Mouse (Mus musculus): ENCODE measurements around the gene Kif6. TPM values are rescaled to one million over a fixed set of nuclear protein-coding genes. Genes with fewer than 3 reads are reported as not detected.

Kif6 gene
- polyA plus RNA-seq (2015; fragmentation: Nextera tagmentation; extraction: Ambion mirVana): 3.0 and 3.3 TPM in 2 replicates

- WGBS: 2% methylated on average over 27 of the region's 27 CpGs
- peak within 1 kb of the TSS; percentile 72 for H3K27ac ChIP-seq (replicated peaks)
- peak; percentile 99 for ATAC-seq (ENCODE audit: low read depth)
Observed at GRCm38 (mm10) chr17:49614577-49615235, at the start of gene Kif6. Kif6 (plus strand) TSS chr17:49615136.

GRCm38 (mm10) chr17:49568717-49569116 is 46.2 kb upstream of the Kif6 start:
- Histone ChIP-seq H3K9me3 (no peaks in the 10 kb centered on the region), H3K27me3 (no peaks in the 10 kb centered on the region), H3K36me3 (no peaks in the 10 kb centered on the region), H3K4me1 (replicated peaks) (peaks cover 12% of the 10 kb centered on the region), H3K27ac (replicated peaks) (no peak overlapping the region), H3K4me3 (no peak overlapping the region), H3K4me2 (no peak overlapping the region), H3K9ac (no peak overlapping the region)
- 80% methylated on average over 8 of the region's 8 CpGs for WGBS
- no peak for ATAC-seq (ENCODE audit: low read depth)

More at GRCm38 (mm10) chr17:49614577-49615235, at the start of gene Kif6:
- peak within 1 kb of the TSS; percentile 75 for H3K9ac ChIP-seq
- H3K4me3 ChIP-seq: peak within 1 kb of the TSS; percentile 66
- H3K4me2 ChIP-seq: peak within 1 kb of the TSS; percentile 80
- peaks cover 13% of the 10 kb centered on the region for H3K4me1 ChIP-seq (replicated peaks)
- no peaks in the 10 kb centered on the region for H3K36me3 ChIP-seq
- H3K27me3 ChIP-seq: no peaks in the 10 kb centered on the region
- no peaks in the 10 kb centered on the region for H3K9me3 ChIP-seq

- no peak overlapping the region for H3K9ac ChIP-seq
Observed at GRCm38 (mm10) chr17:49577321-49577720, 37.6 kb upstream of the Kif6 start.

GRCm38 (mm10) chr17:49582471-49582870 is 32.5 kb upstream of the Kif6 start:
- Histone ChIP-seq H3K9me3 (no peaks in the 10 kb centered on the region), H3K27me3 (no peaks in the 10 kb centered on the region), H3K9ac (no peak overlapping the region), H3K36me3 (no peaks in the 10 kb centered on the region), H3K4me1 (replicated peaks) (peaks cover 6% of the 10 kb centered on the region; the same call in 1 of the 2 replicates), H3K4me3 (no peak overlapping the region), H3K27ac (replicated peaks) (no peak overlapping the region), H3K4me2 (0 out of 2 replicates have a peak overlapping the region, but pooled peaks have one; percentile 9)
- WGBS: 29% methylated on average over 11 of the region's 11 CpGs
- 0 out of 2 replicates have a peak, but pooled peaks have one; percentile 23 for ATAC-seq (ENCODE audit: low read depth)

More at GRCm38 (mm10) chr17:49577321-49577720, 37.6 kb upstream of the Kif6 start:
- no peaks in the 10 kb centered on the region for H3K27me3 ChIP-seq
- H3K36me3 ChIP-seq: no peaks in the 10 kb centered on the region
- no peak for ATAC-seq (ENCODE audit: low read depth)
- H3K4me3 ChIP-seq: no peak overlapping the region
- no peaks in the 10 kb centered on the region for H3K9me3 ChIP-seq
- H3K4me1 ChIP-seq (replicated peaks): peaks cover under 1% of the 10 kb centered on the region; the same call in 1 of the 2 replicates
- no peak overlapping the region for H3K4me2 ChIP-seq
- no peak overlapping the region for H3K27ac ChIP-seq (replicated peaks)
- WGBS: 93% methylated on average over 3 of the region's 3 CpGs

GRCm38 (mm10) chr17:49590051-49590450 is 24.9 kb upstream of the Kif6 start:
- Histone ChIP-seq H3K36me3 (no peaks in the 10 kb centered on the region), H3K4me2 (no peak overlapping the region), H3K9ac (no peak overlapping the region), H3K27me3 (no peaks in the 10 kb centered on the region), H3K27ac (replicated peaks) (no peak overlapping the region), H3K4me3 (no peak overlapping the region), H3K9me3 (no peaks in the 10 kb centered on the region), H3K4me1 (replicated peaks) (peaks cover 18% of the 10 kb centered on the region)
- ATAC-seq (ENCODE audit: low read depth): peak; percentile 63; the same call in 1 of the 2 replicates
- 16% methylated on average over 8 of the region's 8 CpGs for WGBS

GRCm38 (mm10) chr17:49605397-49605796 is 9.5 kb upstream of the Kif6 start:
- Histone ChIP-seq H3K27me3 (no peaks in the 10 kb centered on the region), H3K9ac (no peak overlapping the region), H3K4me2 (no peak overlapping the region), H3K36me3 (no peaks in the 10 kb centered on the region), H3K9me3 (no peaks in the 10 kb centered on the region), H3K4me1 (replicated peaks) (peaks cover 7% of the 10 kb centered on the region; the same call in 1 of the 2 replicates), H3K4me3 (no peak overlapping the region), H3K27ac (replicated peaks) (no peak overlapping the region)
- 84% methylated on average over 4 of the region's 4 CpGs for WGBS
- no peak for ATAC-seq (ENCODE audit: low read depth)

GRCm38 (mm10) chr17:49607351-49608027 is 7.4 kb upstream of the Kif6 start:
- H3K9ac ChIP-seq: no peak overlapping the region
- H3K4me2 ChIP-seq: no peak overlapping the region
- H3K36me3 ChIP-seq: no peaks in the 10 kb centered on the region
- no peaks in the 10 kb centered on the region for H3K9me3 ChIP-seq
- WGBS: 17% methylated on average over 7 of the region's 7 CpGs
- H3K4me3 ChIP-seq: no peak overlapping the region
- no peaks in the 10 kb centered on the region for H3K27me3 ChIP-seq
- H3K4me1 ChIP-seq (replicated peaks): peaks cover 7% of the 10 kb centered on the region; the same call in 1 of the 2 replicates
- peak; percentile 89 for ATAC-seq (ENCODE audit: low read depth)
- H3K27ac ChIP-seq (replicated peaks): peak overlapping the region; percentile 64

- Histone ChIP-seq H3K9ac (no peak overlapping the region), H3K27ac (replicated peaks) (no peak overlapping the region), H3K9me3 (no peaks in the 10 kb centered on the region), H3K4me3 (no peak overlapping the region), H3K4me1 (replicated peaks) (peaks cover 15% of the 10 kb centered on the region), H3K27me3 (no peaks in the 10 kb centered on the region), H3K4me2 (no peak overlapping the region), H3K36me3 (no peaks in the 10 kb centered on the region)
- WGBS: 60% methylated on average over 8 of the region's 8 CpGs
- ATAC-seq (ENCODE audit: low read depth): no peak
Observed at GRCm38 (mm10) chr17:49610296-49610695, 4.6 kb upstream of the Kif6 start.

- Histone ChIP-seq H3K4me2 (peak overlapping the region; percentile 80), H3K36me3 (no peaks in the 10 kb centered on the region), H3K9me3 (no peaks in the 10 kb centered on the region), H3K27ac (replicated peaks) (peak overlapping the region; percentile 72), H3K4me3 (peak overlapping the region; percentile 66), H3K27me3 (no peaks in the 10 kb centered on the region), H3K9ac (peak overlapping the region; percentile 75), H3K4me1 (replicated peaks) (peaks cover 13% of the 10 kb centered on the region)
- ATAC-seq (ENCODE audit: low read depth): peak; percentile 89
- WGBS: under 1% methylated on average over 25 of the region's 26 CpGs
Observed at GRCm38 (mm10) chr17:49615241-49615651, 310 bp downstream of the Kif6 start.

- H3K4me3 ChIP-seq: no peak overlapping the region
- H3K27me3 ChIP-seq: no peaks in the 10 kb centered on the region
- H3K27ac ChIP-seq (replicated peaks): no peak overlapping the region
- no peak for ATAC-seq (ENCODE audit: low read depth)
- WGBS: 56% methylated on average over 9 of the region's 9 CpGs
- H3K4me1 ChIP-seq (replicated peaks): peaks cover 12% of the 10 kb centered on the region; the same call in 1 of the 2 replicates
- H3K4me2 ChIP-seq: no peak overlapping the region
- H3K9me3 ChIP-seq: no peaks in the 10 kb centered on the region
- no peaks in the 10 kb centered on the region for H3K36me3 ChIP-seq
- no peak overlapping the region for H3K9ac ChIP-seq
Observed at GRCm38 (mm10) chr17:49624572-49624971, 9.6 kb downstream of the Kif6 start.

GRCm38 (mm10) chr17:49627011-49627794 is 12.3 kb downstream of the Kif6 start:
- Histone ChIP-seq H3K4me1 (replicated peaks) (peaks cover 12% of the 10 kb centered on the region; the same call in 1 of the 2 replicates), H3K27ac (replicated peaks) (no peak overlapping the region), H3K9ac (no peak overlapping the region), H3K4me3 (no peak overlapping the region), H3K27me3 (no peaks in the 10 kb centered on the region), H3K36me3 (no peaks in the 10 kb centered on the region), H3K9me3 (no peaks in the 10 kb centered on the region), H3K4me2 (no peak overlapping the region)
- WGBS: 84% methylated on average over 13 of the region's 13 CpGs
- no peak for ATAC-seq (ENCODE audit: low read depth)

- no peak overlapping the region for H3K9ac ChIP-seq
- H3K9me3 ChIP-seq: no peaks in the 10 kb centered on the region
- WGBS: 89% methylated on average over 8 of the region's 8 CpGs
- peaks cover 13% of the 10 kb centered on the region; the same call in 1 of the 2 replicates for H3K4me1 ChIP-seq (replicated peaks)
- H3K27me3 ChIP-seq: no peaks in the 10 kb centered on the region
- H3K36me3 ChIP-seq: no peaks in the 10 kb centered on the region
- no peak overlapping the region for H3K4me2 ChIP-seq
- no peak for ATAC-seq (ENCODE audit: low read depth)
- no peak overlapping the region for H3K27ac ChIP-seq (replicated peaks)
- no peak overlapping the region for H3K4me3 ChIP-seq
Observed at GRCm38 (mm10) chr17:49628875-49629274, 13.9 kb downstream of the Kif6 start.
